Mouse (Mus musculus) B cell, adult 62 days (primary cell): ENCODE results near the gene Zfp213. TPM values are rescaled to one million over a fixed set of nuclear protein-coding genes. Genes with fewer than 3 reads are reported as not detected.

ENCODE experiments used
- total RNA-seq: library from RNA; stranded (reverse); gene quantifications from 4 replicates; pipeline ENCODE4 v1.2.4, GENCODE M21; 2023

The Zfp213 gene
- total RNA-seq: 7.5 to 8.8 TPM (median 8.1 TPM) in 4 replicates

DNA sequence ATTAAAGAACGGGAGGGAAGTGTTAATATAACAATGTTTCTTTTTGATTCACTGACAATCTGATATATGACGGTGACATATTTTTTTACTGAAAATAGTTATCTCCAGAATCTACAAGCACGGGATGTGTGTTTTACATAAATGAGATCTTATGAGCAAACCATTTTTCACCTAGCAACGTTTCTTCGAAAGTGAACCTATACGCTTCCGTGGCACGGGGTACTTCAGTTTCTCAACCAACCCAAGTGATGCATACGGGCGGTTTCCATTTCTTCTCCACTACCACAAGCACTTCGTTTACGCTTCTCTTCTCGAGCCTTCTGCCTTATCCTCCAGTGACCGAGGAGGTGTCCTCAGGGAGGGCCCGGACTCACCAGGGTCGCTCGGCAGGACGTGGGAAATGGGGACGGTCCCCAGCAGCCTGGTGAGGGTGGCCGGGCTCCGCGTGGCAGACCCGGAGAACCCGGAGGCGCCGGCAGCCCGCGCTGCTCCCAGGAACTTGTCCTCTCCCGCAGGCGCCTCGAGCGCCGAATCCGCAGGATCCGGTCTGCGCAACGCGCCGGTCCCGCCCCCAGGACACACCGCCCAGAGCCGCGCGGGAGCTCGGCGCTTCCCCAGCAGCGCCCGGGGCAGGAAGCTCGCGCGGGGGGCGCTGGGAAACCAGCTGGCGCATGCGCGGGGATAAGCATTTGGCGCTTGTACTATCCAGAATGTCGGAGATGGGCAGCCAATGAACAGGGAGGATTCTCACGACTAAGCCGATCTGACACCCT lies at the start of gene Zfp213:
Gene Zfp213, minus strand, starts transcription at position 644 of the 773 bp plus-strand sequence.

GRCm38 (mm10) chr17:23600641-23601622 lies 36.9 kb upstream of the Zfp213 start, which contains the start of gene Zscan10:
Gene Zscan10 (plus strand): TSS chr17:23600856.

GRCm38 (mm10) chr17:23598582-23599552 lies 34.8 kb upstream of the Zfp213 start, which contains the start of gene Zfp13:
Gene Zfp13 (minus strand): TSS chr17:23599487.

Other genes with a start within 250 kb of the Zfp213 start
- not detected in 4 replicates for gene Vmn2r115, start 220.5 kb downstream of the Zfp213 start, total RNA-seq
- gene Vmn2r116, start 179.6 kb downstream of the Zfp213 start, total RNA-seq: not detected in 4 replicates
- gene Vmn2r117, start 84.5 kb downstream of the Zfp213 start, total RNA-seq: not detected in 4 replicates
- gene Zfp13, start 35.2 kb upstream of the Zfp213 start, total RNA-seq: not detected in 4 replicates
- gene Zscan10, start 36.6 kb upstream of the Zfp213 start, total RNA-seq: not detected in 4 replicates
- gene Mmp25, start 81.0 kb upstream of the Zfp213 start, total RNA-seq: 0.12 to 0.16 TPM in 2 of 4 replicates, not detected in the others
- 0.36 TPM in 1 of 4 replicates, not detected in the others for gene Bicdl2, start 96.3 kb upstream of the Zfp213 start, total RNA-seq
- 38.2 to 46.6 TPM (median 40.7 TPM) in 4 replicates for gene Hcfc1r1, start 109.4 kb upstream of the Zfp213 start, total RNA-seq
- 23.1 to 32.2 TPM (median 25.4 TPM) in 4 replicates for gene Thoc6, start 109.6 kb upstream of the Zfp213 start, total RNA-seq
- gene Tnfrsf12a, start 113.2 kb upstream of the Zfp213 start, total RNA-seq: 14.4 to 18.6 TPM (median 16.4 TPM) in 4 replicates
- not detected in 4 replicates for gene Cldn6, start 115.0 kb upstream of the Zfp213 start, total RNA-seq
- not detected in 4 replicates for gene Cldn9, start 119.8 kb upstream of the Zfp213 start, total RNA-seq
- not detected in 4 replicates for gene 1520401A03Rik, start 158.5 kb upstream of the Zfp213 start, total RNA-seq
- 35.2 to 41.8 TPM (median 38.7 TPM) in 4 replicates for gene Pkmyt1, start 162.1 kb upstream of the Zfp213 start, total RNA-seq
- gene Paqr4, start 176.6 kb upstream of the Zfp213 start, total RNA-seq: 0.52 to 2.1 TPM (median 1.5 TPM) in 4 replicates
- 0.37 TPM in 1 of 4 replicates, not detected in the others for gene Kremen2, start 181.6 kb upstream of the Zfp213 start, total RNA-seq
- gene Flywch1, start 207.4 kb upstream of the Zfp213 start, total RNA-seq: 26.3 to 31.2 TPM (median 27.9 TPM) in 4 replicates
- gene Flywch2, start 221.8 kb upstream of the Zfp213 start, total RNA-seq: not detected in 4 replicates
- 1,370 to 1,448 TPM (median 1,386 TPM) in 4 replicates for gene Srrm2, start 226.3 kb upstream of the Zfp213 start, total RNA-seq